Mouse (Mus musculus): ENCODE data around the gene Coro2a.

GRCm38 (mm10) chr4:46601844-46602423 lies at the start of gene Coro2a:
- peak; percentile 41; the same call in 1 of the 2 replicates for TF ChIP-seq POLR2A (IDR thresholded peaks at IDR 0.05; ENCODE audit: extremely low read depth, insufficient read depth, low read length)
- peak; percentile 69 for TF ChIP-seq CTCF (IDR thresholded peaks at IDR 0.05; ENCODE audit: extremely low read depth, insufficient read depth, low read length)

Measured in cortical plate, adult 2 months (tissue).